In genomic region chr15:82905431-82906395, GRCm38 (mm10) we compare ENCODE assay signal across 11 mouse cellular contexts.
DNase-seq lines count a peak whose midpoint lies in the region; ATAC-seq and TF ChIP-seq lines count a peak whose summit lies in the region.
"Had no signal": no experiment of that assay in that cellular context is flagged by ENCODE, and none has a peak within 500 bp of the region (broad histone marks: within the 10 kb centered on the region; RNA-seq: fewer than 3 reads in every experiment).

No protein-coding gene starts in this region.

- no peak for TF ChIP-seq POLR2A in kidney, adult 2 months (IDR thresholded peaks at IDR 0.05; ENCODE audit: low read depth, low read length)

- no peak overlapping the region for H3K4me2 ChIP-seq in kidney, embryonic 14.5 days (replicated peaks; ENCODE audit: low read depth, low read length)
- no peak overlapping the region for H3K4me2 ChIP-seq in neural tube, embryonic 15.5 days
- H3K4me2 ChIP-seq: embryonic facial prominence, embryonic 12.5 days had no signal

- no peaks in the 10 kb centered on the region for H3K9me3 ChIP-seq in kidney, embryonic 14.5 days (ENCODE audit: control insufficient read depth, low read length)
- H3K9me3 ChIP-seq in neural tube, embryonic 15.5 days (replicated peaks) = no peaks in the 10 kb centered on the region
- H3K9me3 ChIP-seq: embryonic facial prominence, embryonic 12.5 days had no signal

- no peak overlapping the region for H3K27ac ChIP-seq in kidney, adult 2 months (ENCODE audit: insufficient read depth, low read depth, low read length)
- no peak overlapping the region for H3K27ac ChIP-seq in kidney, embryonic 14.5 days (ENCODE audit: low read depth, low read length)
- H3K27ac ChIP-seq in neural tube, embryonic 15.5 days (replicated peaks) = no peak overlapping the region

- no peaks in the 10 kb centered on the region for H3K4me1 ChIP-seq in kidney, adult 2 months (ENCODE audit: control insufficient read depth, insufficient read depth, low read length)
- H3K4me1 ChIP-seq in kidney, embryonic 14.5 days (ENCODE audit: control insufficient read depth, insufficient read depth, low read length) = peaks cover 10% of the 10 kb centered on the region
- peaks cover 42% of the 10 kb centered on the region for H3K4me1 ChIP-seq in neural tube, embryonic 15.5 days

- H3K9ac ChIP-seq in kidney, embryonic 14.5 days (ENCODE audit: low read depth, low read length) = no peak overlapping the region
- no peak overlapping the region for H3K9ac ChIP-seq in neural tube, embryonic 15.5 days (replicated peaks)
- H3K9ac ChIP-seq: embryonic facial prominence, embryonic 12.5 days had no signal

- no peak for ATAC-seq in kidney, embryonic 14.5 days (ENCODE audit: low FRiP score, low TSS enrichment)
- no peak for ATAC-seq in neural tube, embryonic 15.5 days (ENCODE audit: low FRiP score)
- ATAC-seq in monocyte, adult 5-6 weeks (replicated peaks; ENCODE audit: insufficient number of reproducible peaks, low FRiP score, low TSS enrichment, poor library complexity, severe bottlenecking) = peak; percentile 76

- no peaks in the 10 kb centered on the region for H3K27me3 ChIP-seq in kidney, adult 2 months (replicated peaks; ENCODE audit: control insufficient read depth, insufficient read depth, low read length)
- H3K27me3 ChIP-seq in kidney, embryonic 14.5 days (ENCODE audit: control insufficient read depth, insufficient read depth, low read length) = peaks cover 9% of the 10 kb centered on the region; the same call in 1 of the 2 replicates
- peaks cover 20% of the 10 kb centered on the region; the same call in 1 of the 2 replicates for H3K27me3 ChIP-seq in neural tube, embryonic 15.5 days (replicated peaks)
- H3K27me3 ChIP-seq: embryonic facial prominence, embryonic 12.5 days had no signal

- peak; percentile 27 for DNase-seq in adrenal gland, postnatal 14 days
- no peak for DNase-seq in adrenal gland, postnatal 25 days
- peak; percentile 36 for DNase-seq in kidney, adult 2 months
- peak; percentile 11 for DNase-seq in neural tube, embryonic 10.5 days (ENCODE audit: extremely low spot score, low spot score)
- no peak for DNase-seq in cerebellum, adult 9-10 months
- DNase-seq: cerebellum, adult 8-10 months; thymus, postnatal 25 days had no signal

- H3K4me3 ChIP-seq in kidney, adult 2 months (ENCODE audit: insufficient read depth, low read depth, low read length) = no peak overlapping the region
- H3K4me3 ChIP-seq in kidney, embryonic 14.5 days (ENCODE audit: low read length) = no peak overlapping the region
- H3K4me3 ChIP-seq in neural tube, embryonic 15.5 days (replicated peaks) = no peak overlapping the region
- H3K4me3 ChIP-seq: embryonic facial prominence, embryonic 12.5 days had no signal

- no peaks in the 10 kb centered on the region for H3K36me3 ChIP-seq in kidney, adult 2 months (ENCODE audit: control insufficient read depth, insufficient read depth, low read length)
- no peaks in the 10 kb centered on the region for H3K36me3 ChIP-seq in kidney, embryonic 14.5 days (ENCODE audit: control insufficient read depth, insufficient read depth, low read length)
- no peaks in the 10 kb centered on the region for H3K36me3 ChIP-seq in neural tube, embryonic 15.5 days
- H3K36me3 ChIP-seq: embryonic facial prominence, embryonic 12.5 days had no signal

- TF ChIP-seq CTCF in kidney, adult 2 months (conservative IDR thresholded peaks at IDR 0.05; ENCODE audit: insufficient read depth, insufficient read length, low read depth, low read length) = no peak

- 85% methylated on average over 8 of the region's 8 CpGs for WGBS in kidney, adult 2 months
- WGBS in kidney, embryonic 14.5 days = 82% methylated on average over 8 of the region's 8 CpGs
- 69% methylated on average over 8 of the region's 8 CpGs for WGBS in neural tube, embryonic 15.5 days

Comparison
In these comparisons a context has a peak if more than half of its experiments do, and no peak if none do; other contexts are left out.
1. DNase-seq: peak in adrenal gland, postnatal 14 days (single experiment), kidney, adult 2 months (single experiment) and neural tube, embryonic 10.5 days (single experiment); none in adrenal gland, postnatal 25 days (single experiment) and cerebellum, adult 9-10 months (single experiment).